Mouse (Mus musculus) testis, adult 2 months (tissue): ENCODE measurements around the gene Ppp1r12a.

Experiments used
- CTCF ChIP-seq: fragments of 200-500 bp; IDR thresholded peaks from 2 replicates; pipeline ENCODE4 v1.5.1; 2012; ENCODE audit warnings: low read depth, mild to moderate bottlenecking, inconsistent platforms, low read length, moderate library complexity; ENCODE audit not compliant: control insufficient read depth, insufficient read depth, insufficient replicate concordance
- POLR2A ChIP-seq: fragments of 200-500 bp; IDR thresholded peaks from 2 replicates; pipeline ENCODE4 v1.6.1; 2012; ENCODE audit warnings: low read depth, mild to moderate bottlenecking, inconsistent platforms, low read length, moderate library complexity; ENCODE audit not compliant: control insufficient read depth

DNA sequence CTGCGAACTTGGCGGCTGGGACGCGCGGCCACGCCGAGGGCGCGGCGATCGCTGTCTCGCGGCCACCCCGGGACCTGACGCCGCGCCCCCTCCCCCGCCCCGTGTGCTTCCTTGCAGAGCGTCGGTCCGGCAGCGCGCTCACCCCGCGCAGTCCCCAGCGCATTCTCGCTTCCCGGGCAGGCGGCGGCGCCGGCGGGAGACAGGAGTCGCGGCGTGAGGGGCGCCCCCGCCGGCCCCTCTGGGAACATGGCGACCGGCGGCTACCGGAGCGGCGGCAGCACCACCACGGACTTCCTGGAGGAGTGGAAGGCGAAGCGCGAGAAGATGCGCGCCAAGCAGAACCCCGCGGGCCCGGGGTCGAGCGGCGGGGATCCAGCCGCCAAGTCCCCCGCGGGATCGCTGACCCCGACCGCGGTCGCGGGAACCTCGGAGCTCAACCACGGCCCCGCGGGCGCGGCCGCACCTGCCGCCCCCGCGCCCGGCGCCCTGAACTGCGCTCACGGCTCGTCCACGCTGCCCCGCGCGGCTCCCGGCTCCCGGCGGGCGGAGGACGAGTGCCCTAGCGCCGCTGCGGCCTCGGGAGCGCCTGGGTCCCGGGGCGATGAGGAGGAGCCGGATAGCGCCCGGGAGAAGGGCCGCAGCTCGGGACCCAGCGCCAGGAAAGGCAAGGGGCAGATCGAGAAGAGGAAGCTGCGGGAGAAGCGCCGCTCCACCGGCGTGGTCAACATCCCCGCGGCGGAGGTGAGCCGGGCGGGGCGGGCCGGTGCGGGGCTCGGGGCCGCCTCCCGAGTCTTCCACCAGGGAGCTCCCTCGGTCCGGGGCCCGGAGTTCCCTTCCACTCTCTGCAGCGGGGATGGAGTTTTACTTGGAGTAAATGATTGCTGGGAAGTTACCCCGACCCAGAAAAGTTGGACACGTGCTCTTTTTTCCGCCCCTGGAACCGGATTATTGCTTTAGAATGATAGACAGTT is 170.9 kb downstream of the Ppp1r12a start:
- no peak for TF ChIP-seq CTCF
- TF ChIP-seq POLR2A: no peak
